Mouse (Mus musculus) stomach, postnatal 0 days (tissue): Measurements from ENCODE around the gene Arntl.

Source experiments
- CTCF ChIP-seq: IDR thresholded peaks from 2 replicates; pipeline ENCODE4 v1.5.1; 2016; ENCODE audit warnings: antibody characterized with exemption, low read depth, mild to moderate bottlenecking, moderate library complexity
- EP300 ChIP-seq: optimal IDR thresholded peaks from 2 replicates; pipeline ENCODE3; 2016; ENCODE audit warnings: antibody characterized with exemption

DNA sequence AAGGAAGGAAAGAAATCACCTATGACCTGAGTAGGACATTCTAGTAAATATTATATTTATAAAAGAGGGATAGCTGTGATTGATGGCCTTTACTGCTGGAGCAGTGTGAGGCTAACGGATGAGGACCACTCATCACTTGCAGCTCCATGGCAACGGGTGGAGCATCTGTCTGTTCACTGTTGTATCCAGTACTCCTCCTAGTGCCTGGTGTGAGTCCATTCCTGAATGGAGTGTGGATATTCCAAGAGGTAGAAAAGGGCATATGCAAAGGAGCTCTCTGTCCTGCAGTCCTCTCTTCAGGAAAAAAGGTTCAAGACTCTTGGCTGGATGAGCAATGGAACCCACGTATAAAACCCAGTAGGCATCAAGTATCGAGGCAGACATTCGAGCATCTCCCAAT lies 15.6 kb downstream of the Arntl start:
- TF ChIP-seq CTCF: no peak
- TF ChIP-seq EP300: no peak
